Mouse (Mus musculus): ENCODE measurements at regions not wholly inside any gene's neighbourhood (a gene's known extent, or its start where the extent isn't known, plus 50 kb on each side); places are given as distances from the start of the nearest gene placed in this dataset.
A peak's percentile ranks its signal among the peaks of the same experiment; 100 is the strongest.
"Not testable (repeated sequence)": the region's sequence is repeated elsewhere in the genome, so short reads cannot be mapped to it uniquely, and the experiment has no call there.

- DNase-seq (ENCODE audit: low read depth, low spot score) = no peak
Observed at GRCm38 (mm10) chr3:81736838-81737237, 195.6 kb upstream of the Ctso start.

- DNase-seq (ENCODE audit: low read depth, low spot score) = no peak
Observed at GRCm38 (mm10) chr3:81742124-81742523, 190.3 kb upstream of the Ctso start.

- no peak for DNase-seq (ENCODE audit: low read depth, low spot score)
Observed at GRCm38 (mm10) chr3:81750164-81750563, 182.2 kb upstream of the Ctso start.

DNA sequence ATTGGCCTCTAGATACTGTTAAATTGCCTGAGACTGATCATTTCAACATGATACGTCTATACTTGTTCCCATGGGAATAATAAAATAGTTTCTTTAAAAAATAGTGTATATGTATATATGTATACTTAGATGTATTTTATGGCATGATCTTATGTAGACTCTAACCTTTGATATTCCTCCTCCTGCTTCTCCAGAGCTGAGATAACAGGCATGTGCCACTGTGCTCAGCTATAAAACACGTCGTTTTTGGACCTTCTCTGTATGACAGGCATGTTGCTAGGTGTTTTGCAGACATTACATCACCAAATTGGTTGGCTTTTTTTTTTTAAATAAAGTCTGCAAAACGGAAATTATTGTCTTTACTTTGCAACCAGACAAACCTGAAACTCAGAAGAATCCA lies 179.4 kb upstream of the Ctso start:
- DNase-seq (ENCODE audit: low read depth, low spot score) = no peak

DNA sequence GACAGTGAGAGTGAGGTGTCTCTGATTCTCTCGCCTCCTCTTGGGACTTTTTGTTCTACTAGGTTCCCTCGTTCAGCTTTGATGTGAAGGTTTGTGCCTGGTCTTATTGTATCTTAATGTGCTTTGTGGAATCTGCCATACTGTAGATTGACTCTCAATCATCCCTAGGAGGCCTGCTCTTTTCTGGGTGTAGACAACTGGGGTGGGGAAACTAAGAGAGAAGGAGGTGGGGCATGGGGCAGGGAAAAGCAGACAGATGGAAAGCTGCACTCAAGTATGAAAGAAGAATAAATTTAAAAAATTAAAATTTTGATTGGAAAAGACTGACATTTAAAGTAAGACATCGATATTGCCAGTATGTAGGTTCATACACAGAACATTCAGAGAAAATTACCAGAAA lies 172.0 kb upstream of the Ctso start:
- no peak for DNase-seq (ENCODE audit: low read depth, low spot score)

- DNase-seq (ENCODE audit: low read depth, low spot score) = peak; percentile 40
Observed at GRCm38 (mm10) chr3:81760914-81761313, 171.5 kb upstream of the Ctso start.

- no peak for DNase-seq (ENCODE audit: low read depth, low spot score)
Observed at GRCm38 (mm10) chr3:81771812-81772211, 160.6 kb upstream of the Ctso start.

GRCm38 (mm10) chr3:81773012-81773411 lies 159.4 kb upstream of the Ctso start:
- no peak for DNase-seq (ENCODE audit: low read depth, low spot score)

GRCm38 (mm10) chr3:81782081-81782480 lies 150.3 kb upstream of the Ctso start:
- DNase-seq (ENCODE audit: low read depth, low spot score) = no peak

GRCm38 (mm10) chr3:81782921-81783541 lies 149.4 kb upstream of the Ctso start:
- DNase-seq (ENCODE audit: low read depth, low spot score) = peak; percentile 71

DNA sequence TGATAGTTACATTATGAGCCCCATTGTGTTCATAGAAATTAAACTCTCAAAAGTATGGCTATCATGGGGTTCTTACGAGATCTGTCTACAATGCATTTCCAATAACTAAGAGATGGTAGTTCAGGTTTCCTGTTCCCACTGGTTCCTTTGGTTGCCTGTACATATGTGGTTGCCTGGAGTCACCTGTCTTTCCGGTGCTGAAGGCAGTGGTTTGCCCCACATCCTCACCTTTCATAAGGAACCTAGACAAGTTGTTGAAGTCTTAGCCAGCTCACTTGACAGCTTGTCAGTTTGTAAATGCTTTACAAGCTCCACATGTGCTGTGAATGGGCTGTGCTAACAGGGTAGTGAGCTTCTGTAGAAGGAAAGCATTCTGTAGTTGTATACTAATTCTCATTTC lies 143.5 kb upstream of the Ctso start:
- DNase-seq (ENCODE audit: low read depth, low spot score) = no peak

DNA sequence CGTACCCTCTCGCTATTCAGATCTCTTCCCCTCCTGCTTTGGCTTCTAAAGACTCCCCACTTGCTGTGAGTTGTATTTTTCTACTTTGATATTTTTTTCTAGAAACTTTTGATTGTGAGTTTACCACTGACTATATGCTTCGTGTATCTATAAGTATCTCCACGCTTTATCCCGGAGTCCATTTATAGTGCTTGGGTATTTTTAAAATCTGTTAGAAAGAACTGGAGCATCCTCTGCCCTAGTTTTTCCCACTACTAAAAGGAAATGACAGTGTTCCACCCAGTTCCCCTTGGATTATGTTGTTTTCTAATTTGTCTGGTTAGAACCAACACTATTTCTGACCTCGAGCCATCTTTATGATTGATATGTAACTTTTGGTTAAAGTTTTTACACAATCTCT lies 142.7 kb upstream of the Ctso start:
- no peak for DNase-seq (ENCODE audit: low read depth, low spot score)

DNA sequence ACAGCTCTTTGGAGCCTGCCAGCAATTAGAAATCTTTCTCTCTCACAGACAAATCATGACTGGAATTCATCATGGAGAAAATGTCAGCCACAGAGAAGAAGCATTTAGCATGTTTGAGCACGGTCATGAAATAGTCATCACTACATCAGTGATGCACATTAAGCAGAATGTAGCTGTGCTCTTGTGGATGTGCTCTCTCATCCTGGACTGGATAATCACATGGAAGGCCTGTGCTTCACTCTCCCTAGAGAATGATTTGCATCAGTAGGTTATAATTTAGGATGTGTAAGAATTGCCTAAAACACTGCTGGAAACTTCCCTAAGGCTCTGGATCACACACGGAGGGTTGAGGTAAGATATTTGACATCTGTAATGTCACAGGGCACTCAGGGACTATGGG lies 130.3 kb upstream of the Ctso start:
- DNase-seq (ENCODE audit: low read depth, low spot score) = no peak

- DNase-seq (ENCODE audit: low read depth, low spot score) = no peak
Observed at GRCm38 (mm10) chr3:81805745-81806144, 126.7 kb upstream of the Ctso start.

DNA sequence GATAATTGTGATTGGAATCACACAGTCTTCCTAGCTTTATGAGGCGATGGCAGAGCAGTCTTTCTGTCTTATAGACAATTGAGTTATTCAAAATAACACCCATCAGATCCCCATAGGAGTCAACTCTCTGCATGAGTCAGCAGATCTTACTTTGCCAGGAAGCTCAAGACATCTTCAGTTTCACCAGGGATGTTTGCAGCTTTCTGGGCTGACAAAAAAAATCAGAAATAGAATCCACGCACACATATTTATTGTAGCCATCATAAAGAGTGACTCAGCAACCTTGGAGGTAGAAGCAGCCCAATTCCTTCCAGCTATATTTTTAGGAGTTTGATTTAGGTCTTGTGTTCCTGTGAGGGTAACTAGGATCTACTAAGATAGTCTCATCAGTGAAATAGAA lies 122.8 kb upstream of the Ctso start:
- DNase-seq (ENCODE audit: low read depth, low spot score) = peak; percentile 55

- no peak for DNase-seq (ENCODE audit: low read depth, low spot score)
Observed at GRCm38 (mm10) chr3:81820304-81820703, 112.1 kb upstream of the Ctso start.

DNA sequence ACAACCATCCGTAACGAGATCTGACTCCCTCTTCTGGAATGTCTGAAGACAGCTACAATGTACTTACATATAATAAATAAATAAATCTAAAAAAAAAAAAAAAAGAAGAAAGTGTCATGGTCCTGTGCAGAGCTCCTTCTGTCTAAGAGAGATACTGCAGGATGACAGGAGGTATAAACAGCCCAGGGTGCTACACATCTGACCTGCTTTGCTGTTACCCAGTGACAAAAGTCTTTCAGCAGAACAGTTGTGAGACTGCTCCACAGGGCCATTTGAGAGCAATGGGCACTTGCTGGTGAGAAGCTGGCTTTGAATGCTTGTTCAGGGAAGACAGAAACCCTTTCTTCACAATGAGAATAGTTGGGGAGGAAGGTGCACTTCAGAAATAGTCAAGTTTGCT lies 102.9 kb upstream of the Ctso start:
- no peak for DNase-seq (ENCODE audit: low read depth, low spot score)

DNA sequence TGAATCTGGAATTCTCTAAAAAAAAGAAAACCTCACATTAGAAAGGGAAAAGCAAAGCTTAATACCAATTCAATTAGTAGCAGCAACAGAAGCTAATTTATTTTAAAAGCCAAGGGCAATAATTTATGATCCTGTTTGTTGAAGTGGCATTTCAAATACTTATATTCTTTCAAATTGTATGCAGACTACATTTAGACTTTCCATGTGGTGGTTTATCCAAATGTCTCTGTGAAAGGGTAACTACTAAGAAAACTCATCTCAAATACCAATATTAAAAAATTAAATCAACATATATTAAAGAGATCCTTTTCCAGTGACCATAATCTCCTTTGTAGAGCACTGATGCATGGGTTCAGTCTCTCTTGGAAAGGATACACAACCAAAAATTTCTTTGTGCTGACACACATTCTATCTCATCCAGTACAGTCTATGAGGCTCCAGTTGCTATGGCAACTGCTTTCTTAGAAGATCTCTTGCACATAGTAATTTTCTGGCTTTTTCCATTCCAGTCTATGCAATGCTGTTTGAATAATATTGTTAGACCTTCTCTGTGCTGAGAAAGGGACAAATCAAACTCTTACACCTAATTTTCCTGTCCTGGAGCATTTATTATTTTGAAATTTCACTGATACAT lies 102.3 kb upstream of the Ctso start:
- peak; percentile 92 for DNase-seq (ENCODE audit: low read depth, low spot score)

GRCm38 (mm10) chr3:81835380-81836157 lies 96.8 kb upstream of the Ctso start:
- no peak for DNase-seq (ENCODE audit: low read depth, low spot score)

- DNase-seq (ENCODE audit: low read depth, low spot score) = no peak
Observed at GRCm38 (mm10) chr3:81836478-81836877, 95.9 kb upstream of the Ctso start.

DNA sequence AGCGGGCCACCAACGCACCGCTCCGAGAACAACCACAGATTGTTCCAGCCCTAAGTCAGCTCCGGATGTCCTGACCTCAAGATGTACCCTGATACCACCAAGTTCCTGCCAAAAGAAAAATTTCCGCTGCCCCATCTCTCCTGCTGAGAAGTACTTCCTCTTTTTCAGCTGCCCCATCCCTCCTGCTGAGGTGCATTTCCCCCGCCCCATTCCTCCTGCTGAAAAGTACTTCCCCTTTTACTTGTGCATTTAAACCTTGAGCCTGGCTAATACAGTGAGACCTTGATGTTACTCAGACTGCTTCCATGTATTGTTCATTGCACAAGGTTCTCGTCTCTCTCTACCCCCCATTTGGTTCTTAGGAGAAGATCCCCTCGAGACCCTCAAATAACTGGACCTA lies 94.3 kb upstream of the Ctso start:
- not testable (repeated sequence) for DNase-seq (ENCODE audit: low read depth, low spot score)

GRCm38 (mm10) chr3:81864487-81864886 lies 67.9 kb upstream of the Ctso start:
- no peak for DNase-seq (ENCODE audit: low read depth, low spot score)
